Comparison of ENCODE assay signal across 9 mouse cellular contexts in genomic region chr4:114477082-114477771, GRCm38 (mm10).
A peak's percentile ranks its signal among the peaks of the same experiment; 100 is the strongest.
DNase-seq lines count a peak whose midpoint lies in the region; ATAC-seq lines count a peak whose summit lies in the region.
"Had no signal": no experiment of that assay in that cellular context is flagged by ENCODE, and none has a peak within 500 bp of the region (broad histone marks: within the 10 kb centered on the region; RNA-seq: fewer than 3 reads in every experiment).

No protein-coding gene starts in this region.

- no peak overlapping the region for H3K27ac ChIP-seq in hindbrain, embryonic 12.5 days
- peak overlapping the region; percentile 69; the same call in 1 of the 2 replicates for H3K27ac ChIP-seq in midbrain, embryonic 10.5 days (replicated peaks)
- H3K27ac ChIP-seq: macrophage had no signal

- H3K4me3 ChIP-seq in hindbrain, embryonic 12.5 days = no peak overlapping the region
- H3K4me3 ChIP-seq in midbrain, embryonic 10.5 days = no peak overlapping the region

- intact Hi-C loops in gastrocnemius, postnatal 36 days (cut with DNase I) = no loop called here

- ATAC-seq in hindbrain, embryonic 12.5 days (ENCODE audit: low FRiP score) = peak; percentile 66

- H3K27me3 ChIP-seq in hindbrain, embryonic 12.5 days = no peaks in the 10 kb centered on the region
- no peaks in the 10 kb centered on the region for H3K27me3 ChIP-seq in midbrain, embryonic 10.5 days (ENCODE audit: low read depth, poor library complexity, severe bottlenecking)

- no peak overlapping the region; the same call in 1 of the 2 replicates for H3K4me2 ChIP-seq in hindbrain, embryonic 12.5 days (replicated peaks)

- peak; percentile 18 for DNase-seq in gastrocnemius, postnatal 10 days
- DNase-seq in gastrocnemius, postnatal 36 days = no peak
- DNase-seq in embryo, embryonic 11 days = peak; percentile 55
- DNase-seq in midbrain, embryonic 10.5 days (ENCODE audit: low spot score) = peak; percentile 37
- no peak for DNase-seq in urinary bladder, postnatal 4 days (ENCODE audit: low spot score in 2 of 2)
- no peak for DNase-seq in right cerebral cortex, postnatal 14 days
- DNase-seq in testis, postnatal 10 days (ENCODE audit: low spot score) = no peak

- WGBS in hindbrain, embryonic 12.5 days = 36% methylated on average over 11 of the region's 11 CpGs
- WGBS in midbrain, embryonic 10.5 days = 50% methylated on average over 11 of the region's 11 CpGs

- H3K36me3 ChIP-seq in hindbrain, embryonic 12.5 days = no peaks in the 10 kb centered on the region
- H3K36me3 ChIP-seq in midbrain, embryonic 10.5 days = no peaks in the 10 kb centered on the region

- peaks cover 20% of the 10 kb centered on the region for H3K4me1 ChIP-seq in hindbrain, embryonic 12.5 days
- H3K4me1 ChIP-seq in midbrain, embryonic 10.5 days = peaks cover 49% of the 10 kb centered on the region

- H3K9me3 ChIP-seq in hindbrain, embryonic 12.5 days (replicated peaks) = no peaks in the 10 kb centered on the region
- no peaks in the 10 kb centered on the region for H3K9me3 ChIP-seq in midbrain, embryonic 10.5 days (replicated peaks)

- H3K9ac ChIP-seq in hindbrain, embryonic 12.5 days = no peak overlapping the region

Comparison
In these comparisons a context has a peak if more than half of its experiments do, and no peak if none do; other contexts are left out.
1. DNase-seq: peak in gastrocnemius, postnatal 10 days (single experiment), embryo, embryonic 11 days (single experiment) and midbrain, embryonic 10.5 days (single experiment); none in gastrocnemius, postnatal 36 days (0 of 2), urinary bladder, postnatal 4 days (0 of 2), right cerebral cortex, postnatal 14 days (single experiment) and testis, postnatal 10 days (single experiment).